Mouse (Mus musculus) 3T3-L1 (cell line): ENCODE results near the gene Shox2.

Source experiments
- DNase-seq: peaks from one replicate; pipeline ENCODE4 v3.0.0-alpha.2; 2015; ENCODE audit warnings: low read depth, low spot score

Shox2 gene

GRCm38 (mm10) chr3:66981706-66982105, at the start of gene Shox2:
Gene Shox2, minus strand, starts transcription at chr3:66981771.
- DNase-seq = peak; percentile 73

GRCm38 (mm10) chr3:66996820-66997219, 15.2 kb upstream of the Shox2 start:
- no peak for DNase-seq

- DNase-seq = no peak
These were observed 4.7 kb upstream of the Shox2 start for GRCm38 (mm10) chr3:66986287-66986560.

GRCm38 (mm10) chr3:66985539-66986286, 4.1 kb upstream of the Shox2 start:
- DNase-seq = peak; percentile 91

- peak; percentile 20 for DNase-seq
These were observed 1.9 kb upstream of the Shox2 start for GRCm38 (mm10) chr3:66983481-66983880.

- DNase-seq = peak; percentile 76
These were observed 775 bp upstream of the Shox2 start for GRCm38 (mm10) chr3:66982181-66982911.

- DNase-seq = peak; percentile 68
These were observed 390 bp downstream of the Shox2 start, which contains the start of gene Rsrc1 for GRCm38 (mm10) chr3:66981101-66981661. Gene Rsrc1, plus strand, starts transcription at chr3:66981390.

- DNase-seq = peak; percentile 51
These were observed 1.2 kb downstream of the Shox2 start for GRCm38 (mm10) chr3:66980111-66980975.

- peak; percentile 27 for DNase-seq
These were observed 2.1 kb downstream of the Shox2 start for GRCm38 (mm10) chr3:66979491-66979890.

- peak; percentile 42 for DNase-seq
These were observed 2.9 kb downstream of the Shox2 start for GRCm38 (mm10) chr3:66978457-66979381.

- DNase-seq = no peak
These were observed 3.6 kb downstream of the Shox2 start for GRCm38 (mm10) chr3:66977811-66978456.

- DNase-seq = peak; percentile 87
These were observed 4.5 kb downstream of the Shox2 start for GRCm38 (mm10) chr3:66976889-66977615.

GRCm38 (mm10) chr3:66974501-66974900, 7.1 kb downstream of the Shox2 start:
- DNase-seq = no peak

- DNase-seq = no peak
These were observed 8.1 kb downstream of the Shox2 start for GRCm38 (mm10) chr3:66973391-66973943.

- DNase-seq = no peak
These were observed 9.2 kb downstream of the Shox2 start for GRCm38 (mm10) chr3:66972191-66972950.

- DNase-seq = no peak
These were observed 10.8 kb downstream of the Shox2 start for GRCm38 (mm10) chr3:66970661-66971331.

- no peak for DNase-seq
These were observed 11.3 kb downstream of the Shox2 start for GRCm38 (mm10) chr3:66970261-66970660.

- DNase-seq = peak; percentile 32
These were observed 14.1 kb downstream of the Shox2 start for GRCm38 (mm10) chr3:66967508-66967907.
